Mouse (Mus musculus) heart, postnatal 25 days (tissue): ENCODE measurements around the gene Adipoq. TPM values are rescaled to one million over a fixed set of nuclear protein-coding genes. Genes with fewer than 3 reads are reported as not detected.

Experiments used
- DNase-seq: peaks from one replicate; pipeline ENCODE4 v3.0.0; 2022; ENCODE audit warnings: low spot score
- intact Hi-C: fragments of 180-260 bp; cut with DNase I; formaldehyde crosslinking; loops from one replicate; pipeline ENCODE4 v1.15.1; 2025
- total RNA-seq, 2 experiments: library from RNA; stranded (reverse); gene quantifications; 2 replicates each; pipeline ENCODE4 v1.2.3; 2021

The Adipoq gene
- total RNA-seq, 2 experiments from 2014 or later: 3.0 to 11.3 TPM

DNA sequence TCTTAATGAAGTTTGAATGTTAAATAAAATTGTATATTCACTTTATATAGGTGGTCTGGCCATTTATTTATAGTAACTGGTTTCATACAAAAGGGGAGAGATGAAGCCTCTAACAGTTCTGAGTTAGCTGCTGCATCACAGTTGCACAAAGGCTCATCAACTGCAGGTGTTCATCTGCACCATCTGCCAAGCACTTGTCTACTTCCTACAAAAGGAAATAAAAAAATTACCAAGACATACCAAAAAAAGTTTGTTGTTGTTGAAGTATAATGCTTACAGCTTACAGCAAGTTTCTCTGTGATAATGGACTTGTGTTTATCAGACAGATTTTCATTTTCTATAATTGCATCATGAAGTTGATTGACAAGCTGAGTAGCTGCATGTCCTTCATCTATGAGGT lies 32.4 kb upstream of the Adipoq start:
- DNase-seq: no peak

DNA sequence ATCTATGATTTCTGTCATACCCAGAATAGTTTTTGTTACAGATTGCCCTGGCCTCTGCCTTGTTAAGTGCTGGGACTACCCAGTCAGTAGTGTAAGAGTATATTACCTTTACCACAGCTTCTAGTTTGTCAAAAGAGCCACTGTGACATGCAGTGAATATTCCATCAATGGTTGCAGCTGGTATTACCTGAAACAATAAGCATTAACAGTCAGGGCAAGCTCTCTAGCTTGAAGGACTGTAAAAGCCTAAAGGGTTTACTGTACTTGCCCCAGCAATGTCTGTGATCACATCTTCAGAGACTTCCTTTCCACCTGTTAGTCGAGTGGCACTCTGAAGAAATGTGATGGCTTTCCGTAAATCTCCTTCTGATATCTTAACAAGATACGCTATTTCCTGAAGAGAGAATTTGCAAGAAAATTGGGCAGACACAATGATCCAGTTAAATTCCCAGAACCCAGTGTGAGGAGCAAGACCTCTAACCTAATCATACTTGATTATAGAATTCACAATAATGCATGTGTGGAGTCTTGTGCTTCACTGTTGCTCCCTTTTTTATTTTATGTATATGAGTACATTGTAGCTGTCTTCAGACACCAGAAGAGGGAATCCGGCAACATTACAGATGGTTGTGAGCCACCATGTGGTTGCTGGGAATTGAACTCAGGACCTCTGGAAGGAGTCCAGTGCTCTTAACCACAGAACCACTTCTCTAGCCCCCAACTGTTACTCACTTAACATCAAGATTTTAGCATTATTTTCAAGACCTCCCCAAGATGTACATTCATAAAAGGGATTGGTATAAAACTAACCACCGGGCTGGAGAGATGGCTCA lies 31.8 kb upstream of the Adipoq start:
- DNase-seq: no peak
- intact Hi-C loops: no loop called here

More for the DNA sequence above, 32.4 kb upstream of the Adipoq start:
- intact Hi-C loops: no loop called here

DNA sequence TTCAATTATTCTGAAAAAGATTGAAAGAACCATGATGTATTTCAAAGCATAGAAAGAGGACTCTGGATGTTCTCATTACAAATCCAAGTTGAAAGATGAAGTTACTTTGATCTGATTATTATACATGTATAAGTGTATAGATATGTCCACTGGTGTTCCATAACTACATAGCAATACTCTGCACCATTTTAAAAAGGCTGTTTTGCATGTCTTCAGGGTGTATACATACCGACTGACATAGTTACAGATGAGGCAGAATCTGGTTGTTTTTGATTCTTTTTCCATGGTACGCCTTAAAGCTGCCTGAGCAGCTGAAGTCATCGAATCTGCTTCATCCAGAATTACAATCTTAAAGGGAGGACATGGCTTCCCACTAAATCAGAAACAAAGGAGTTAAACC lies 30.9 kb upstream of the Adipoq start:
- intact Hi-C loops: no loop called here
- DNase-seq: no peak

DNA sequence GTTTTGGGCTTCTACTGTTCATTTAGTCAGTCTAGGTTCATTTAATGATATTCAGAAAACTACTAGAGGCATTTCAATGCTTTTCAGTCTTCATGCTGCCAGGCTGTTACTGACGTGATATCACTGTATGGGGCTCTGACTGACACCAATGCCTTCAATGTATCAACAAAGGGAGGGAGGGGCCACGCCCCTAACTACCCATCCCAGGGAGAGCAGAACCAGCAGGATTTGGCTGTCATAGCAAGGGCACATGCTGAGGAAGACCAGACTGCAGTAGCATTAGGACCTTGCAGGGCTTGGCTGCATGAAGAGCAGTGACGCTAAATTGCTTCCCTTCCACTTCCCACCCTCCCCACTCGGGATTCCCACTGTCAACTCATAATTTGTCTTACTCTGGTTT lies 29.2 kb upstream of the Adipoq start:
- intact Hi-C loops: no loop called here

DNA sequence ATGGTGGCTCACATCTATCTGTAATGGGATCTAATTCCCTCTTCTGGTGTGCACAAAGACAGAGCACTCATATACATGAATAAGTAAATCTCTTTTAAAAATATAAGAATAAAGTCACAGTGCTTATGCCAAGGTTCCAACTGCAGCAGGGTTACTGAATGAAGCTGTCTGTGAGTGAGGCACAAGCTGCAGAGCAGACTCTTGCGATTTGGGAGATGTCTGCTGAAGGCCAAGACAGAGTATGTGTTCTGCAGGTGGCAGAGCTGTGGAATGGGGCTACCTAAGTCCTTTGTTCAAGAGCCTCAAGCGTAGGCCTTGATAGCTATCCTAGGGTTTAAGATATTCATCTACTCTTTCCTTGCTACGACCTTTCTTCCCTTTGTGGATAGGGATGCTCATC lies 23.9 kb upstream of the Adipoq start:
- intact Hi-C loops: no loop called here
- DNase-seq: no peak

More for the DNA sequence above, 29.2 kb upstream of the Adipoq start:
- DNase-seq: no peak

DNA sequence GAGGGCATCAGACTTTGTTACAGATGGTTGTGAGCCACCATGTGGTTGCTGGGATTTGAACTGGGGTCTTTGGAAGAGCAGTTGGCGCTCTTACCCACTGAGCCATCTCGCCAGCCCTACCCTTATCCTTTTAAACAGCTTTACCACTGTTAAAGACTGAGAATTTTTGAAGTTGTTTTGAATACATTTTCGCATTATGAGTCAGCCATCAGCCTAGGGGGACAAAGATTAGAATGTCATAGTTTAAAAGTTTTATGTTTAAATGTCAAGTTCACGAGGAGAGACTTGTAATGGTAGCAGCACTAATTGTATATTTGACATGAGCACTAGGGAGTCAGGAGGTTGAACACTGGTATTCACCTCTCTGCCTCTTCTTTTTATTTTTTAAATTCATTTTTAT lies 23.2 kb upstream of the Adipoq start:
- no peak for DNase-seq
- intact Hi-C loops: no loop called here

DNA sequence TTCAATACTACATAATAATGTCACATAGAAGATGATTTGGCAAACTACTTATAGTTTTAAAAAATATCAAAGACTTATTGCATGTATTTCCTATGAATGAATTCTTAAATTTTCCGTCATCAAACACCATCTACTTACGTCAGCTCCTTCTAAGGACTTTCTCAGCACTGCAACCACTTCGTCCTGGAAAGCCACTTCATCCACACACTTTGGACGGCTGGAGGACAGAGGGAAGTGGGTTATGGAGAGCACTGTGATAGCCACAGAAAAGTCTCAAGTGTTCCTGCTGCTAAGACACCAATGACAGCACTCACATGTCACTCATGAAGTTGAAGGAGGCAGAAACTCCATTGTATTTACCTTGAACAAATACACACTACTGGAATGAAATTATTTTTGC lies 21.9 kb upstream of the Adipoq start:
- intact Hi-C loops: no loop called here
- no peak for DNase-seq

DNA sequence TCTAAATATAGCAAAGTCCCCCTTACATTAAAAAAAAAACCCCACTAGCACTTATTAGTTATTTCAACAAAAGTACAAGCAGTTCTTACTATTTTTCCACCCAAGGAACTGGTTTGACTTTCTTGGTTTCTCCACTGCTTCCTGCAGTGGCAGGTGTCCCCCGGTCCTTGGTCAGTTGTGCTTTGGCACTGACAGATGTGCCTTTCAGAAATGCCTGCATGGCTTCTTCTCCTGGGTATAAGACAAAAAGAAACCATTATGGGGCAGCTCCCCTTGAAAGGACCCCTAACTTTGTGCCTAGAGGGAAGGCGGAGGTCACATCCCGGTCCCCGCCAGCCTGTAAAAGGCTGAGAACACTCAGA lies 19.0 kb upstream of the Adipoq start:
- no peak for DNase-seq
- intact Hi-C loops: loop anchor here (1.0 to 5.0 kb wide), 3 partner anchors 20 to 270 kb away; partner anchors contain the start of genes Dnajb11, Eif4a2 and Tbccd1

DNA sequence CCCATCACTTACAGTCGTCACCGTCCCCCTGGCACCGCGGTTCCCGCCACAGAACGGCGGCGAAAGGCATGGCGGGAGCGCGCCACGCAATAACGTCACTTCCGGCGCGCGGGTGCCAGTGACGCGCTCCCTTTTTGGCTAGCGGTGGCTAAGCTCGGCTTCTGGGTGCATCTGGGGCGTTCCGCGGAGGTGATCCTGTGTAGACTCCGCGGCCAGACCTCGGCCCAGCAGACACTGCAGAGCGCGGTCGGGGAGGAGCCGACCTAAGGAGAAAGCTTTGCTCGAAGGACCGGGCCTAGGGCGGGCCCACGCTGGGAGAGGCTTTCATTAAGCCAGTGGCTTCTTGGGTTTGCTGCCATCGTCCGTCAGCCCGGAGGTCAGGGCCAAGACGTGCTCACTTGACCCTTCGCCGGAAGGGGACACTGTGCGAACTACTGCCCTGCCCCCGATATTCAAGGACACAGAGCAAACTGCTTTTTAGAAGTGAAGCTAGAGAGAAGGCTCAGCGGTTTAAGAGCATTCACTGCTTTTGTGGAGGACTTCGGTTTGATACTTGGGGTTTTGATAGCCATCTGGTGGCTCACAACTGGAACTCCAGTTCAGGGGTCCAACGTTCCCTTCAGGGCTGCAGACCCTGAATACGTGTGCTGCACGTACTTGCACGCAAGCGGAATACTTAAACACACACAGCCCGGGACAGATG lies 18.5 kb upstream of the Adipoq start, which contains the start of gene Rfc4:
Gene Rfc4 (minus strand): TSS at position 65 of the 703 bp plus-strand sequence.
- intact Hi-C loops: loop anchor here (1.0 to 5.0 kb wide), 3 partner anchors 21 to 271 kb away; partner anchors contain the start of genes Dnajb11, Eif4a2 and Tbccd1
- DNase-seq: peak; percentile 85

DNA sequence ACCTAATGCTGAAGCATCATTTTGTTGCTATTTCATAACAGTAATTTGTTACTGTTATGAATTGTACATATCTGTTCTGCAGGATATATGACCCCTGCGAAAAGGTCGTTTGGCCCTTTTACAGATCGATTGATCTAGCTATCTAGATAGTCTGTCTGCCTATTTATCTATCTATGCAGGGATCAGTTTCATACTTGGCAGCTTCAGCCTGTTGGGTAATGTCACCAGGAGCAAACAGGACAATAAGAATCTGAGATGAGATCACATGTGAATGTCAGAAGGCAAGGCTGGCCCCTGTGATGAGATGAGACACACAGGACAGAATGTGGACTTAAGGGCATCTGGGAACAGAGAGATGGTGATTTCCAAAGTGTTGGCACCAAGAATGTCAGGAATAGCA lies 16.0 kb upstream of the Adipoq start:
- DNase-seq: no peak
- intact Hi-C loops: no loop called here

DNA sequence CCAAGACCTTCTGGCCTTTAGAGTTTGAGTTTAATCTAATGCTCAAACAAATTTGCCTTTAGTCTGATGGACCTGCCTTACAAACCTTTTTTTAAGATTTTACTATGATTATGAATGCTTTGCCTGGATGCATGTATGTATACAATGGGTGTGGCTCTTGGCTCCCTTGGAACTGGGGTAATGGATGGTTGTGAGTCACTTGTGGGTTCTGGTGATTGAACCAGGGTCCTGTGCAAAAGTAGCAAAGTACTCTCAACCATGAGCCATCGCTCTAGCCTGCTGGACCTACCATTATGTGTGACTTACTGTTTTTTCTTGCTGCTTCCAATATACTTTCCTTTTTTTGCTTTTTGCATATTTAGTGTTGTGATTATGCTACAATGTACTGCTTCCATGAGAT lies 14.0 kb upstream of the Adipoq start:
- DNase-seq: no peak
- intact Hi-C loops: no loop called here

DNA sequence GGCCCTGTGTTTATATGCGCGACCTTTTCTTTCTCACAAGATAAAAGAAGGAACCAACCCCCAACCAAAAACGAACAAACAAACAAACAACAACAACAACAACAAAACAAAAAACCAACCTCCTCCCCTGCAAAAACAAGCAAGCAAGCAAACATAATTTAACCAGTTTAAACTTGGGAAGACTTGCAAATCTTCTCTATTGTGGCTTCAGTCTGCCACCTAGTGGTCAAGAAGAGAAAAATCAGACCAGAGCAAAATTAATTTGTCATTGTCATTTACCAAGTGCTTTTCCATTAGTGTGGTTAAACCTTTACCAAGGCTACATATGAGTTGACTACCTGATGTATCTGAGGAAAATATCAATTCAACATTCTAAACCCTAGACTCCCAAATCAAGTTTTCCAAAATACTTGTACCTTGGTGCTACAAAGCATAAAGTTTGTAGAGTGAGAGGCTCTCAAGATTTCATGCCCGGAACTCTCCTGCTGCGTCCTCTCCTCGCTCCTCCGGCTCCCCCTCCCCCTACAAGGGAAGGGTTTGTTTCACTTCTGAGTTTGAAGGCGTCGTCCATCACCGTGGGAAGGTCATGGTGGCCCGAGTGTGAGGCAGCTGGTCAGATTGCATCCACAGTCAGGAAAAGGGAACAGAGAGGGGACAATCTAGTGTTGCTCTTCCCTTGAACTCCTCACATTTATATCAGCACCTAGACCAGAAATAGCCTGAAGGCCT lies 10.8 kb upstream of the Adipoq start:
- intact Hi-C loops: loop anchor here (1.0 to 2.0 kb wide), 2 partner anchors 48 to 259 kb away; no protein-coding TSS in a partner anchor
- no peak for DNase-seq

DNA sequence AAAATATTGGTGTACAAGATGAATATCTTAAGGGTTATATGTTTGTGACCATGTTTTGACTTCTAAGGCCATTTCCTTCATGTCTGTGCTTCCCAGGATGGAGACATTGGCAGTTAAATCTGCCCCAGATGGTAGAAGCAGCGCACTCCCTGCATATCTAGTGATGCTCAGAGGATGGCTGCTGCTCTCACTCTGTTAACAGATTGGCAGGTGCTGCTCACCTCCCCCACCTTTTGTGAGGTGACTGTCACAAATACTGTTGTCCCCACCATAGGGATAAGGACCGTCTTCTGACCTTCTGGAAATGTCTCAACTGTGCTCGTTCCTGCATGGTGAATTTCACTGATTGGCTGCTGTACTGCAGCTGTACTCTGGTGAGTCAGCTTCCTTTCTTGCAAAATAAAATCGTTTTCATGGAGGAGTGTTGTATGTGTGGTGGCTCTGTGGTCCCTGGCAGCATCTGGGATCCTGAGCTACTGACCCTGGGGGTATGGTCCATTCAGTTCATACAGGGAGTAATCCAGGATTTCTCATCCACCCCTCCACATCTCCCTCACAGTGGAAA lies 9.8 kb upstream of the Adipoq start:
- intact Hi-C loops: no loop called here
- no peak for DNase-seq

DNA sequence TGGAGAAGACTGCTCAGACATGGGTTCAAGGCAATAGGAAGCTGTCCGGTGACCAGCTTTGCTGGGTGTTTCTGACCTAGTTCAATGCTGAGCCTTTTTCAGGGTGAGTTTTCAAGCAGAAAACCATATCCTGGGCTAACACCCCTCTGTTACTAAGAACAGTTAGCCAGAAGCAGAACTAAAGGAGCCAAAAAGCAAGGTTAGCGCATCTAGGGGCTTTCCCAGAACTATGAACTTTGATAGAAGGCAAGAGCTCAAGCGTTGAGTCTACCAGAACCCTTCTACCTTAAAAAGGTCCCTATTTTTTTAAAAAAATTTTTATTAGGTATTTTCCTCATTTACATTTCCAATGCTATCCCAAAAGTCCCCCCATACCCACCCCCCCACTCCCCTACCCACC lies 5.4 kb upstream of the Adipoq start:
- no peak for DNase-seq
- intact Hi-C loops: no loop called here

DNA sequence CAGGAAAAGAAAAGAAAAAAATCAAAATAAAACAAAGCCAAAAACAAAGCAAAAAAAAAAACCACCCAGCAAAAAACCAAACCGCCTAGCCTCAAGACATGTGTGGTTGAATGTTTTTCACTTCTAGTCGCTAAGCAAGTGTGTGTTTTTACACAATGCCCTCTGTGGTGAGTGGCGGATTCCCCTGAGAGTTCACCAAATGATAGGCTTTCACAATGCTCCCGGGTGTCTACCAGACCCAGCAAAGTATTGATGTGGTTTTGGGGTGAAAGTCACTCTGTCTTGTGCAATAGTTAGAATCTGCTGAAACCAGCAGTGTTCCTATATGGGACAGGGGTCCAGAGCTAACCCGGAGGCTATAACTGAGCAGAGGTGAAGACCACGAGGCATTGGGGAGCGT lies 2.0 kb upstream of the Adipoq start:
- intact Hi-C loops: no loop called here
- no peak for DNase-seq

DNA sequence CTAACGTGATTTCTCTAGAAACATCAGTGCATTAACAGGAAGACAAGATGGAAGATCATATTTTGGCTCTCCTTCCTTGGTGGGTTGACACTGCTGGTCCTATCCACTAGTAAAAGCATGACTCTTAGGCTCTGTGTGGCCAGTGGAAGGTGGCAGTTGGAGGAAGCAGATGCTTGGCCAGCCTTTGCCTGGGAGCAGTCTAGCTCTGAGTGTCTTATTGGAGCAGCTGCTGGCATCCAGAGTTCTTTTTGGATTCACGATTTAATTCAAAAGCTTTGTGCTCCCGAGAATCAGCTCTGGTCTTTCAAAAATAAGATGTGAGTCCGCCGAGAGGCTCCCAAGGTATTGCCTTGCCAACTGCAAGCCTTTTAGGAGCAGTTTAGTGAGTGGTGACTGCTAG lies 1.1 kb upstream of the Adipoq start:
- DNase-seq: no peak
- intact Hi-C loops: no loop called here

DNA sequence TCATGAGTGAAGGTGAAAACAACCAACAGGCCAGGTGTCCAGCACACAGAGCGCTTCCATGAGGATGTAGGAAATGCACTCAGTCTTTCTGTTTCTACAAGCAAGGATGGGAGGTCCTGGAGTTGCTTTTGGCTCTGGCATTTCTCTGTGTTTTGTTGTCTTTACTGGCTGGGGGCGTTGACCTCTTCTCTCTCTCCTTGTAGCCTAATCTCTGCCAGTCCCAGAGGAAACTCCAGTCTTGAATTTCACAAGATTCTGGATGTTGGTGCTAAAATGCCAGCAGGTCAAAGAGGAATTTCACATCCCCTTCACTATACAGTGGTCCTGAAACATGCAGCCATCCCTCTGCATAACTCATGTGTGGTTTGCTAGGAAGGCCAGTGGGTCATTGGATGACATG lies 2.6 kb downstream of the Adipoq start:
- intact Hi-C loops: no loop called here

DNA sequence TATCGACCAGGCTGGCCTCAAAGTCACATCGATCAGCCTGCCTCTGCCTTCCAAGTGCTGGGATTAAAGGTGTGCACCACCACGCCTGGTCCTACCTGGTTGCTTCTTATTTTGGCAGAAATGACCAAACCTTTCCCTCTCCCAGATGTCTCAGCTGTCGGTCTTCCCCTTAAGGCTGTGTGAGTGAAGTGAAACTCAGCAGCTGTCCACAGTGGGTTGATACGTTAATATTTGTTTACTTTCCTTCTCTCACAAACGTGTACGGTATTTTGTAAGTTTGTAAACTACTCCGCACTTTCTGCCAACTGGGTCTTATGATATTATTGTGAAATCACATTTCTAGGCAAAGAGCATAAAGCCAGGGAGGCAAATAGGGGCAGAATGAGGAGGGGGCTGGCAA lies 3.1 kb downstream of the Adipoq start:
- DNase-seq: no peak
- intact Hi-C loops: no loop called here

More for the DNA sequence above, 2.6 kb downstream of the Adipoq start:
- DNase-seq: no peak

DNA sequence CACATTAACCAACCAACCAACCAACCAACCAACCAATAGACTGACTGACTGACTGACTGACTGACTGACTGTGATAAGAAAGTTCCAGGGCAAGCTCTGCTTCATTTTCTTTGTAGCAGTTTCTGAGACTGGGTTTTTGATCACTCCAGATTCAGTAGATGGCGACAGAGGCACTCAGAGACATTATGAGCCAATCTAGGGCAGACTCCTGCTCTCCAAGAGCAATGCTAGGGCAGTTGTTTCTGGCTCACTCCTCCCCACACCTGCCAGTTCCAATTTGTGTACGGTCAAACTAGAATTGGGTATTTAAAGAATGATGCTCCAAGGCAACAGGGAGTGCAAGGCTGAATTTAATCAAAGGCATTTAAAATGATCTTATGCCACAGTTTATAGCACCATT lies 5.1 kb downstream of the Adipoq start:
- intact Hi-C loops: loop anchor here (1.0 to 2.0 kb wide), 2 partner anchors 73 to 252 kb away; partner anchors contain the start of gene St6gal1
- no peak for DNase-seq

DNA sequence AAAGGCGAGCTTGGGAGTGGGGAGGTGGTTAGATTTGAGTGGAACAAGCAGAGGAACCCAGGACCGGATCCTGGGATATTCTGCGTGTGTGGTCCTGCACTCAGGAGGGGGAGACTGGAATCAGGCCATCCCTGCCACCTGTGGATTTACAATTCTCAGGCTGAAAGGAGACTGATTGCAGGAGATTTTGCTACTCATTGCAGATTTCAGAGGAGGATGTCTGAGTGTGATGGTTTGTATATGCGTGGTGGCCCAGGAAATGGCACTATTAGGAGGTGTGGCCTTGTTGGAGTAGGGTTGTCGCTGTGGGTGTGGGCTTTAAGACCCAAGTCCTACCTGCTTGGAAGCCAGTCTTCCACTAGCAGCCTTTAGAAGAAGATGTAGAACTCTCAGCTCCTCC lies 7.9 kb downstream of the Adipoq start:
- no peak for DNase-seq
- intact Hi-C loops: no loop called here
